Mouse (Mus musculus) NIH3T3 (cell line): Measurements from ENCODE around the gene Sorbs1.
"Not testable (repeated sequence)": the region's sequence is repeated elsewhere in the genome, so short reads cannot be mapped to it uniquely, and the experiment has no call there.

ENCODE experiments used
- DNase-seq: peaks from one replicate; pipeline ENCODE4 v3.0.0-alpha.2; 2012; ENCODE audit warnings: low read depth

Sorbs1 gene

DNA sequence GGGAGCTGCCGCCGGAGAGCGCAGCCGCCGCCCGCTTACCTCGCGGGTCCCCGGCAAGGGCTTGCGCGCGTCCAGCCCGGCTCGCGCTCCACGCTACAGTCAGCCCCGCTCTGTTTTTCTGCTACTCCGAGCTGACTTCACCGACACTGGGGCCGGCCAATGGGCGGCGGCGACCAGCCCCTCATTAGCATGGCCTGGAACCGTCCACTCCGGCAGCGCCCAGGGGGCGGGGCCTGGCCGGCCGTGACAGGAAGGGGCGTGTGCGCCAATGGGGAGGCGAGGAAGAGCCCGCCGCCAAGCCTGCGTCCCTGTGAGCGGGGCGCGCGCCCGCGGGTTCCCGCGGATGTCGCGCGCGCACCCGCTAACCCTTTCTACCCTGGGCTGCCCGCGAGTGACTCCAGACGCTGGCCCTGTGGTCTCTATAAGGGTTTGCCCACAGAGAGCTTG is at the start of gene Sorbs1:
Gene Sorbs1 (minus strand): TSS at position 148 of the 447 bp plus-strand sequence.
- DNase-seq, result peak; percentile 99

DNA sequence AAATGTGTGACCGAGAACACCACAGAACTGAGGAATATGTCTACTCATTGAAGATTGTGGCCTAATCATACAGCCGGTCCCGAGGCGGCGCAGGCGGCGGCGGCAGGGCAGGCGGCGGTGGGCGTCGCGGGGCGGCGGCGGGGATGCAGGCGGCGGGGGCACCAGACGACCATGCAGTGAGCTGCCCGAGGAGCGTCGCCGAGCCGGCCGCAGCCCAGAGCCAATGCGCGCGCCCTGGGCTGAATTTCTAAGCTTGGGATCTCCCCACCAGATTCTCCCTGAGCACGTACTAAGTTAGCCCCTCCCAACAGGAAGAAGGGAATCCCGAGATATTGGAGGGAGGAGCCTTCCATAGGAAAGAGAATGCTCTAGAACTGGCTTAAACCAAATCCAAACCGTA is 47.9 kb upstream of the Sorbs1 start:
- not testable (repeated sequence) for DNase-seq

- DNase-seq, result no peak
Observed at GRCm38 (mm10) chr19:40556029-40556428, 42.5 kb upstream of the Sorbs1 start.

DNA sequence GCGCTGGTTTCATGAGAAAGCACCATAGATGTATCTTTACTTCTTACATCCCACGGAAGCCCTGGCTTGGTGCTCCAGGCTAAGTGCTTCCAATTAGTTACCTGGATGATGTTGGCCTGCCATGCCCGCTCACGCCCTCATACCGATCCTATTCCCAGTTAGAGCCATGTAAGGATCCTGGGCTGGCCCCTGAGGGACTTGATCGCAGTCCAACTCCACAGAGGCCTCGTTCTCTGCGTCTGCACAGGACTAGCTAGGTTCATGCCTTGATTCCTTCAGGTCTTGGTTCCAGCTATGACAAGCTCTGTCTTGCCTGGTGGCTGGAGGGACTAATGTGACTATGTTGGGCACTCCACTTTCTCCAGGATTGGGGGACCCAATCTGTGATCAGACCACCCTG is 41.6 kb upstream of the Sorbs1 start:
- DNase-seq, result no peak

DNA sequence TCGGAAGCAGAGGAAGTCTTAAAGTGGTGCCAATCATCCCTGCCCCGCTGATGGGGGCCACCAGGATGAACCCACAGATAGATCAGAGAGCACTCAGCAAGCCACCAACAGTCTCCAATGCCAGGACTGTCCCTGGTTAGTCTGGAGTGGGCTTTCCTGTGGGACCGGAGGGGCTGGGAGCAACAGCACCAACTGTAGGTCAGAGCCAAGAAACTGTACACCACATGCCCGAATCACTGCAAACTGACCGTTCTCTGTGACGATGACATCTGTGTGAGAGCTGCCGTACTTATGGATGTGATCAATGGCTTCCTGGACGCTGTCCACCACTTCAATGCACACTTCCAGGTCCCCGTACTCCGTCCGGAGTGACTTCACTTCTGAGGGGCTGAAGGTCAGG is 40.8 kb upstream of the Sorbs1 start:
- DNase-seq, result no peak

- no peak for DNase-seq
Observed at GRCm38 (mm10) chr19:40553849-40554248, 40.3 kb upstream of the Sorbs1 start.

DNA sequence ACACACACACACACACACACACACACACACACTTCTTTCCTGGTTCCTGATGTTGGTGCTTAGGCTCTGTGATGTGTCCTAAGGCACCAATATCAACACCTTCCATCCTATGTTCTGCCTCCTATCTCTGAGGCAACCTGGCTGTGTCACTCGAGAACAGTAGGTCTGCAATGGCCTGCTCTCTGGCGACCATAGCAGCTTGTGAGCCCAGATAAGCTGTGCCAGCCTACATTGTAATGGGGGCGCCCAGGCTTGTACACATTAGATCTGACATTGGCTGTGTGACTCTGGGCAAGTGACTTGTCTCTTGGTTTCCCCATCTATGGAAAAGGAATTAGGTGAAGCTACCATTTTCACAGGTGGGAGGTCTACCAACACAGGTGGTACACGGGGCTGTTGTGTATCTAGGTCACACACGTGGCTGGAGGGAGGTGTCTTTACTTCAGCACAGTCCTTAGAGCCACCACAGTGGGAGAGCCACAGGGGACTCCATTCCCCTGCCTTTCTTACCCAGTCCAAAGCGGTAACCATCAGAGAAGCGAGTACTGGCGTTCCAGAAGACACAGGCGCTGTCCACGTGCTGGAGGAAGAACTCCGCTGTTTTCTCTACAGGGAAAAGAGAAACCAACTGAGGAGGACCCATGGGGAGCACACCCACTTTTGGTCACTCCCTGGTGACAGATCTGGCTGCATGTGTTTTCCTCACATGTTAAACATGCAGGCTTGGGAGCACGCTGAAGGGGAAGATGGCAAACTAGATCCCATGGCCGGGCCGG is 39.6 kb upstream of the Sorbs1 start:
- DNase-seq, result no peak

- no peak for DNase-seq
Observed at GRCm38 (mm10) chr19:40549516-40550135, 36.0 kb upstream of the Sorbs1 start.

- peak; percentile 18 for DNase-seq
Observed at GRCm38 (mm10) chr19:40548796-40549515, 35.4 kb upstream of the Sorbs1 start.

DNA sequence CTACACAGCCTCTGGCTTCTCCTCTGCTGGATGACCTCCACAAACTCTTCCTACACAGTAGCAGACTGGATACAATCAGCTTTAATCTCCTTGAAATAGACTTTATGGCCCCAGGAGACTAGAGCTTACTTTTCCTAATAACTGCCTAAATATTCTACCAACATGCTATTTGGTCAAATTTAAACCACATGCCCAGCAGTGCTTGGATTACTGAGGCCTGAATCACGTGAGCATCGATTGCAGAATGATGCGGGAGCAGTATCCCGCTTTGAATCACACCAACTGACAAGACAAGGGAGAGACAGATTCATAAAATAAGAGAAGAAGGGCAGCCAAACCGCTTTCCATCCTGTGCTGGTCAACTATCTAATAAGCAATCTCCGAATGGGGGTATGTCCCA is 34.8 kb upstream of the Sorbs1 start:
- DNase-seq, result peak; percentile 73

DNA sequence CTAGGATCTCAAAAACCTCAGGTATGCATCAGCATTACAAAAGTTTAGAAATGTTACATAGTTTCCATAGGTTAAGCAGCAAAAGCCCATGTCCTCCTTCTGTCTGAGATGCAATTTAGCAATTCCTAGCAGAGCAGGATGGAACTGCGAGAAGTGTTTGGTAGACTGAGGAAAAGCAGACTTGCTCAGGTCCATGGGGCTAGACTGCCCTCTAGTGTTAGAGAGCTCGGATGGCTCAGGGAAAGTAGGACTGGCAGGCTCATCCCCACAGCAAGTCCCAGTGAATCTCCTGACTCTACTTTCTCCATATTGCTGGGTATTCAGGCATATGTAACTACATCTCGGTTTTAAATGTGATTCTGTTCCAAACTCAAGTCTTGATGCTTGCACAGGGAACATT is 31.3 kb upstream of the Sorbs1 start:
- DNase-seq, result peak; percentile 90

- DNase-seq, result no peak
Observed at GRCm38 (mm10) chr19:40542776-40543175, 29.2 kb upstream of the Sorbs1 start.

DNA sequence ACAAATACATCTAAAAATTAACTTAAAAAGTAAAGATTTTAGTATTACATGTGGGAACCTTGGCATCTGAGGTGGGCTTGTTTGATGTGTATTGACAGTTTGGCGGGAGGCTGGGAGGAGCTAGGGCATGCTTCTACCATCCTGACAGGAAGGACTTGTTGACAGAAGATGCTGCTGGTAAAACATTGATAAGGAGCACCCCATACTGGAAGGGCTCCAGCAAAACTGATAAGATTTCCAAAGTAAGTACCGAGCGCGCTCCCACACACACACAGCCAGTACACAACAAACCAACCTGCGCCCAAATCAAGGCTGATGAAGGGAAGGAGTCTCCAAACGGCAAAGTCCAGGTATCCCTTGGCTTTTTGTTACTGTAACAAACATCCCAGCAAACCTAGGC is 22.9 kb upstream of the Sorbs1 start:
- no peak for DNase-seq

GRCm38 (mm10) chr19:40532525-40532924 is 18.9 kb upstream of the Sorbs1 start:
- no peak for DNase-seq

- DNase-seq, result no peak
Observed at GRCm38 (mm10) chr19:40530323-40530722, 16.7 kb upstream of the Sorbs1 start.

DNA sequence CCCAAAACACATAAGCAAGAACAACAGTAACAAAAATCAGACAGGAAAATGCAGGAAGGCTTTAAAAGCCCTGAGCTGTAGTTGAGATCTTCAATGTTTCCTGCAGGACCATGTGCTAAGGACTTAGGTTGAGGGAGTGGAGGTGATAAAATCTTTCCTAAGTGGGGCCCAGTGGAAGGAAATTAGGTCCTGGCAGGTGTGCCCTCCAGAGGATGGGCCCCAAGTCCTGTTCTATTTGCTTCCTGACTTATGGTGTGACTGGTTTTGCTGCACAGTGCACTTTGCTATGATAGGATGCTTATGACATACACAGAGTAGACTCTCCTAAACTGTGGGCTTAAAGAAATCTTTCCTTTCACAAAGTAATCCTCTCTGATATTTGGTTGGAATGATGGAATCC is 14.7 kb upstream of the Sorbs1 start:
- no peak for DNase-seq

- no peak for DNase-seq
Observed at GRCm38 (mm10) chr19:40526367-40527014, 12.9 kb upstream of the Sorbs1 start.

DNA sequence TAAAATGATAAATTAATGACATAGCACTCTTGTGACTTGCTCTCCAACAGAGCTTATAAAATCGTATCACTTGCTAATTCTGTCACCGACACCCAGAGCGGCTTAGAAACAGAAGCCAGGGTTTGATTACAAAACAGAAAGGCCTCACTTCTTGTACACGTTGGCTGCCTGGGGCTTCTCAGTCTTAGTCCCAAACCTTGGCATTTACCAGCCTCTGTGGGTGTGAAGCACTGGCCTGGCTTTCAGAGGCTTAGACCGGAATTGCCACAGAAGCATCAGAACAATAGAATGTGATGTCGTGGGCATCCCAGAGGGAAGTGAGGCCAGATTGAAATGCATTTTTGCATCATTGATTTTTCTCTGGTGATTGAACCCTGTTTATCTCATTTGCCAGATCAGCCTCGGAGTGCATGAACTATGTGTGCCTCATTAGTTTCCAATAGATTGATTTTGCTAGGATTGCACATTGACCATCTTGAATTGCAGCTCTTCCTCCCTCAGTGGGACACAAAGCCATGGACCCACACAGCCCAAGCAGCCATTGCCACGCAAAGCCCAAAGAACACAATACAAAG is 9.9 kb upstream of the Sorbs1 start:
- DNase-seq, result no peak

DNA sequence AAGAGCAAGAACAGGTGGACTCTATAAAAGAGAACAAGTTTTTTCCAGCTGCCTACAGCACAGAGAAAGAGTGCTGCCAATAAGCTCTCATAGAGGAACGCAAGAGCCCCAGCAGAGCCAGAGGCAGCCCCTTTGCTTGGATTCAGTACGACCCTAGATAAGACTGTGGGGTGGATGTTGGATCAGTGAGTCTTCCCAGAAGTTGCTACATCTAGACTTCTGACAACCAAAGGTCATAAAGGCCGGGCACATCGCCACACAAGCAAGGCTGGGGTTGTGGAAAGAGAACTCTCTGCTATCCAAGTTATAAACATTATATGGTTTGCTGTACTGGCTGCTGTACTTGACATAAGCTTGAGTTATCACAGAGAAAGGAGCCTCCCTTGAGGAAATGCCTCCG is 6.8 kb upstream of the Sorbs1 start:
- peak; percentile 36 for DNase-seq

DNA sequence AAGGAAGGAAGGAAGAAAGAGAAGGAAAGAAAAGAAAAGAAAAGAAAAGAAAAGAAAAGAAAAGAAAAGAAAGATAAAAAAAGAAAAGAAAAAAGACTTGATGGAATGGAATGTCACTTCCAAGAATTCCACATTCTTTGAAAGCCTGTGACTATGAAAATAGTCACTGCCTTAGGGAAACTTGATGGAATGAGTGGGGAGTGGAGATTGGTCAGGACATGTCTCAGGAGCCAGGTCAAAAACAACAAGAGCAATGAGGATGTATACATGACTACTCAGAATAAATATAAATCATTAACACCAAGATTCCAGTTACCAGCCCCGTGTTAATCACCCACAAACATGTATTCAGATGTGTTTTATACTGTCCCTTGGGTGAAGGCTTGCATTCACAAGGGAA is 5.1 kb upstream of the Sorbs1 start:
- DNase-seq, result no peak

GRCm38 (mm10) chr19:40515596-40515995 is 2.0 kb upstream of the Sorbs1 start:
- DNase-seq, result no peak

DNA sequence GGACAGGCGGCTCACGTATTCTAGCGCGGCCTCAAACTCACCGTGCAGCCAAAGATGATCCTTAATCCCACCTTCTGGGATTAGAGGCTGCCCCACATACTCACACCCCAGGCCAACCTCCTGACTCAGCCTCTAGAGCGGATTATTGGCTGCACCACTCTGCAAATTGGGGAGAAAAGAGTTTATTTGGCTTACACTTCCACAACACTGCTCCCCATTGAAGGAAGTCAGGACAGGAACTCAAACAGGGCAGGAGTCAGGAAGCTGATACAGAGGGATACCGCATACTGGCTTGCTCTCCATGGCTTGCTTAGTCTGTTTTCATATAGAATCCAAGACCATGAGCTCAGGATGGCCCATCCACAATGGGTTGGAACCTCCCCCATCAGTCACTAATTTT is 797 bp upstream of the Sorbs1 start:
- no peak for DNase-seq
